Mouse (Mus musculus) layer of hippocampus, adult 2 months (tissue): ENCODE data around the gene Stard7. TPM values are rescaled to one million over a fixed set of nuclear protein-coding genes. Genes with fewer than 3 reads are reported as not detected.

Source experiments
- DNase-seq, 2 experiments: peaks; one replicate each; pipeline ENCODE4 v3.0.0; 2022; ENCODE audit warnings: low spot score in 2 of 2
- H3K27ac ChIP-seq: fragments of 200-600 bp; 2 replicates; pipeline ENCODE4 v1.8.1; 2022
- H3K4me3 ChIP-seq: fragments of 200-600 bp; 2 replicates; pipeline ENCODE4 v1.8.1; 2022; ENCODE audit warnings: mild to moderate bottlenecking
- CTCF ChIP-seq: fragments of 200-600 bp; conservative IDR thresholded peaks from 2 replicates; pipeline ENCODE4 v1.8.1; 2022; ENCODE audit warnings: antibody characterized with exemption, mild to moderate bottlenecking, moderate library complexity
- long read RNA-seq, 2 experiments: library from polyadenylated mRNA; stranded (forward); transcript quantifications; one replicate each; pipeline ENCODE4 v2.0.0; 2021; ENCODE audit warnings: borderline mapping rate in 2 of 2
- total RNA-seq, 2 experiments: library from RNA; stranded (reverse); gene quantifications; 2 replicates each; pipeline ENCODE4 v1.2.3; 2021

Stard7 gene
- 100 to 1,000 TPM; 112 to 117 TPM for total RNA-seq
- long read RNA-seq, experiment 1, transcript Stard7-202 (8 exons, 3,116 nt) = major isoform, 122 of 138 reads
- long read RNA-seq, experiment 1, partial matches to known transcripts = 3 of 138 reads
- long read RNA-seq, experiment 1, other reads (novel, unspliced or antisense) = 11 of 138 reads
- long read RNA-seq, experiment 2, transcript Stard7-202 (8 exons, 3,116 nt) = major isoform, 163 of 189 reads
- long read RNA-seq, experiment 2, partial matches to known transcripts = 4 of 189 reads
- long read RNA-seq, experiment 2, other reads (novel, unspliced or antisense) = 16 of 189 reads

DNA sequence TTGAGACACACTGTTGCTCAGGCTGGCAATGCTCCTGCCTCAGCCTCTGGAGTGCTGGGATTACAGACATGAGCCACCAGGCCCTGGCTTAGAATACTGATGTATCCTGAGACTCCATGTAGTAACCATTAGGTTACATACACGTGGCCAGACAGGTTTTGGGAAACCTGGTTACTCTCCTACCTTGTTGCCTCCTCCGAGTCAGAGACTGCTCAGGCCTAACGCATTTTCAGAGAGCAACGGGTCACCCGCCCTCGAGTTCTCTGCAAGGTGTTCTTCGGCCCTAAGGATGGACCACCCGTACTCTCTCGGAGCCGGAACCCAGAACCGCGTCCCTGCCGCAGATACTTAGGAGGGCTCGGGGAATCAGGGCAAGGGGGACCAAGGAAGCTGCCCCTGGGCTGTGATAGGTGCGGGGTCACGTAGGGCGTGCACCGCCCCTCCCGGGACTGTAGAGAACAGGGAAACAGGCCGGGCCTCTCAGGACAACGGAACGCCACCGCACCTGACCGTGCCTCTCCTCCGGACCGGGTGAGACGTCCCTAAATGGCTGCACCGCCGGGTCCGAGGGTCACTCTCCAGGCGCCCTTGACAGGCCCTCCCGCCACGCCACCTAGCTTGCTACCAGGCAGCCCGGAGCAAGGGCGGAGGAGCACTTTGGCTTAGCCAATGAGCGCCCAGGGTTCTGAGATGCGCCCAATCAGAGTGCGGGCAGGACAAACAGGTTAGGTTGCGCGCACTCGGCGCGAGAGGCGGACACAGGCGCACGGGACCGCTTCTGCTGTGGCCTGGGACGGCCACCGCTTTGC lies at the start of gene Stard7:
TSS of gene Stard7 (plus strand) at position 728 of the 809 bp plus-strand sequence.
- H3K4me3 ChIP-seq = peak within 1 kb of the TSS; percentile 96
- DNase-seq = peak; percentile 93 to 97
- TF ChIP-seq CTCF = peak; percentile 54
- peak within 1 kb of the TSS; percentile 93 for H3K27ac ChIP-seq

GRCm38 (mm10) chr2:127225261-127225660 lies 44.8 kb upstream of the Stard7 start:
- Histone ChIP-seq H3K27ac (no peak overlapping the region), H3K4me3 (no peak overlapping the region)
- no peak for TF ChIP-seq CTCF
- DNase-seq = no peak

GRCm38 (mm10) chr2:127237897-127238610 lies 32.0 kb upstream of the Stard7 start:
- DNase-seq = no peak
- Histone ChIP-seq H3K27ac (no peak overlapping the region), H3K4me3 (no peak overlapping the region)
- TF ChIP-seq CTCF = no peak

GRCm38 (mm10) chr2:127240065-127240464 lies 30.0 kb upstream of the Stard7 start:
- DNase-seq = no peak
- TF ChIP-seq CTCF = no peak
- no peak overlapping the region for H3K27ac ChIP-seq
- no peak overlapping the region for H3K4me3 ChIP-seq

- peak within 1 kb of the TSS; percentile 94 for H3K4me3 ChIP-seq
- peak; percentile 95 to 98 for DNase-seq
- TF ChIP-seq CTCF = peak; percentile 37
- H3K27ac ChIP-seq = peak within 1 kb of the TSS; percentile 96
These were observed 22.3 kb upstream of the Stard7 start, which contains the start of the genes Ciao1 and Tmem127 for GRCm38 (mm10) chr2:127247592-127248333. Gene Ciao1, minus strand, starts transcription at chr2:127247816. Gene Tmem127, plus strand, starts transcription at chr2:127247908.

DNA sequence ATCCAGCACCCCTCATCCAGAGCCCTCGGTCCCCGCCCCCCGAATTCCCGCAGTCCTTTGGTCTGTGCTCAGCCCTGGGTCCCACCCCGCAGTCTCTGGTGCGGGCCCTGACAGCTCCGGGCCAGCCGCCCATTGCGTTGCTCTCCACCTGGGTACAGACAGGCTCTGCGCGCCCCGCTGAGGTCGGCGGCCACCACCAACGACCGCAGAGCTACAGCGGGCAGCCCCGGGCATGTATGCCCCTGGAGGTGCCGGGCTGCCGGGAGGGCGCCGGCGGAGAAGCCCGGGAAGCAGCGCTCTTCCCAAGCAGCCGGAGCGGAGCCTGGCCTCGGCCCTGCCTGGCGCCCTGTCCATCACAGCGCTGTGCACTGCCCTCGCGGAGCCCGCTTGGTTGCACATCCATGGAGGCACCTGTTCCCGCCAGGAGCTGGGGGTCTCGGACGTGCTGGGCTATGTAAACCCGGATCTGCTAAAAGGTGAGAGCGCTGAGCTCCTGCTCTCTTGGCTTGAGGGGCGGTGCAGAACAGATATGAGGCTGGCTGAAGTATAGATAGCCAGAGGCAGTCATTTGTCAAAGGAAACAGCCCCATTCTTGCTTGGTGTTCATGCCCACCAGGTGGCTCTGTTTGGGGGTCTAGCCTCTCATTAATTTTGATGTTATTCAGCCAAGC lies 21.5 kb upstream of the Stard7 start:
- Histone ChIP-seq H3K4me3 (peak overlapping the region; percentile 94), H3K27ac (peak overlapping the region; percentile 96)
- DNase-seq = no peak
- TF ChIP-seq CTCF = peak; percentile 62

GRCm38 (mm10) chr2:127250291-127251008 lies 19.6 kb upstream of the Stard7 start:
- no peak for TF ChIP-seq CTCF
- Histone ChIP-seq H3K4me3 (no peak overlapping the region; the same call in 1 of the 2 replicates), H3K27ac (no peak overlapping the region)
- no peak for DNase-seq

DNA sequence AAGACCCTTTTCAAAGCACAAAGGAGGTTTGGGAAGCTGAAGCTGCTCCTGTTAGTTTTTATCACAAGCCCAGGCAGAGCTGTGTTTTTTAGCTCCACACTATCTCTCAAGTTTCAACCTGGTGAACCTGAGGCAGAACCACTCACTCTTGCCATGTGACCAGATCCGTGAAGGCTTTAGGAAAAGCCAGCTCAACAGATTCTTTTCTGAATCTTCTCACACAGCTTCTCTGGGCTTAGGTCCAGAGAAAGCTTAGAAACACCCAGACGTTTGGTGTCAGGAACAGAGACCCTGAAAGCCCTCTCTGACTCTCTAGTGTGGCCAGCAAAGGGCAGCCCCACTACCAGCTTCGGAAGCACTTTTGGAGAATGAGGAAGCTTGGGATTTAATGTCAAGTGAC lies 18.6 kb upstream of the Stard7 start:
- DNase-seq = no peak
- TF ChIP-seq CTCF = no peak
- Histone ChIP-seq H3K4me3 (no peak overlapping the region), H3K27ac (no peak overlapping the region)

DNA sequence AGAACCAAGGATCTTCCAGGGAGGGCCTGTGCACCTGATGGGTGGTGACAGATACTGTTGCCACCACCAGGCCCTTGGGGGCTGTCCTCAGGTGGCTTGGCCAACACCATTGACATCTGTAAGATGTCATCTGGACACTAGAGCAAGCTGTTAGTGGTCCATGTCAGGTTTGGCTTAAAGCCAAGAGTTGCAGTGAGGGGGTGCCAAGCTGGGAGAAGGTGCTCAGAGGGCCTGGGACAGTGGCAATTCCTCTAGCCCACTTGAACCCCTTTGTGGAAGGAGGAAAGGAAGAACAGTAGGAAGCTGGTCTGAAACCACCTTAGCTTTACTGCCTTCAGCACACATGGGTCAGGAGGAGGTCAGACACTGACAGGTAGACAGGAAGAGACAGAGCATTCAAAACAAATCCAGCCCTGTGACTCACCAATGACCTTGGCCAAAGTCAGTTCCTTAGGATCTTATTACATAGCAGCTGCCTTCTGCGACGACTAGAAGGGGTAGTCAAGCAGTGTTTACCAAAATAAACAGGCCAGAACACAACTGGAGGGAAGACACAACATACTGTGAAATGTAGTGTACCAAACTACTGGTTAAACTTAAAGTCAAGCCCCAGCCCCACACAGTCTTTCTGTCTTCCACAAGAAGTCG lies 18.0 kb upstream of the Stard7 start:
- no peak for TF ChIP-seq CTCF
- H3K27ac ChIP-seq = no peak overlapping the region
- no peak for DNase-seq
- H3K4me3 ChIP-seq = no peak overlapping the region

DNA sequence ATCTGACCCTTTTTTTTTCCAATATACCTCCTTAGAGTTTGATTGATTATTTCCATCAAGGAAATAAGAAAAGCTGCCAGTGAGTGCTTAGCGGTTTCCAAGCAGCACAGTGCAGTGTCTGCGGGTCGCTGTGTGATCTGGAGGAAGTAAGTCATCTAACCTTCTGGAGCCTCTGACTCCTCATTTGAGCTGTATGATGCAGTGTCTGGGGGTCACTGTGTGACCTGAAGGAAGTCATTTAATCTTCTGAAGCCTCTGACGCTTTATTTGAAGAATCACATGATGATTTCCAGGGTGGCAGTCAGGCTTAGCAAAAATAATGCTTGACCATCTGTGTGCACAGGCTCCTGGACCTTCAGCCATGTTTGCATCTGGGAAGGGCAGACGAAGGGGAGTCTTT lies 17.2 kb upstream of the Stard7 start:
- no peak for TF ChIP-seq CTCF
- no peak for DNase-seq
- H3K27ac ChIP-seq = no peak overlapping the region
- no peak overlapping the region for H3K4me3 ChIP-seq

- TF ChIP-seq CTCF = no peak
- no peak for DNase-seq
- Histone ChIP-seq H3K4me3 (no peak overlapping the region), H3K27ac (peak overlapping the region; percentile 48; the same call in 1 of the 2 replicates)
These were observed 15.3 kb upstream of the Stard7 start for GRCm38 (mm10) chr2:127254604-127255134.
